Mouse (Mus musculus) neural tube, embryonic 12.5 days (tissue): ENCODE data around the gene Ube2c. TPM values are rescaled to one million over a fixed set of nuclear protein-coding genes. Genes with fewer than 3 reads are reported as not detected.

ENCODE experiments used
- ATAC-seq: fragments of 200-750 bp; cut with Nextera tagmentation; 2 replicates; pipeline ENCODE4 v1.8.0; 2017; ENCODE audit warnings: low read depth, mild to moderate bottlenecking, moderate TSS enrichment, moderate library complexity; ENCODE audit not compliant: low FRiP score
- H3K27ac ChIP-seq: fragments of 300-500 bp; sonication (generic); 2 replicates; pipeline ENCODE4 v1.5.1; 2016
- H3K27me3 ChIP-seq: fragments of 300-500 bp; sonication (generic); replicated peaks from 2 replicates; pipeline ENCODE4 v1.6.1; 2016; ENCODE audit warnings: mild to moderate bottlenecking
- H3K36me3 ChIP-seq: fragments of 300-500 bp; sonication (generic); 2 replicates; pipeline ENCODE4 v1.6.1; 2016; ENCODE audit warnings: mild to moderate bottlenecking
- H3K4me1 ChIP-seq: fragments of 300-500 bp; sonication (generic); 2 replicates; pipeline ENCODE4 v1.6.1; 2016
- H3K4me2 ChIP-seq: fragments of 300-500 bp; sonication (generic); replicated peaks from 2 replicates; pipeline ENCODE4 v1.6.1; 2016; ENCODE audit warnings: mild to moderate bottlenecking
- H3K4me3 ChIP-seq: fragments of 300-500 bp; sonication (generic); 2 replicates; pipeline ENCODE4 v1.5.1; 2016
- H3K9ac ChIP-seq: fragments of 300-500 bp; sonication (generic); 2 replicates; pipeline ENCODE4 v1.6.1; 2016; ENCODE audit warnings: mild to moderate bottlenecking
- H3K9me3 ChIP-seq: fragments of 300-500 bp; sonication (generic); 2 replicates; pipeline ENCODE4 v1.6.1; 2016; ENCODE audit warnings: mild to moderate bottlenecking
- WGBS: fragments of 180-500 bp; shearing (Covaris S2); methylation state at CpG from one replicate; pipeline ENCODE4 v1.1.7; 2016; 5-methylcytosine and 5-hydroxymethylcytosine counted together
- polyA plus RNA-seq: library from polyadenylated mRNA; unstranded; fragments of >200 nt; fragmentation: Nextera tagmentation; extraction: Ambion mirVana; gene quantifications from 2 replicates; pipeline ENCODE4 v1.2.1, GENCODE M21; 2016

The Ube2c gene
- polyA plus RNA-seq, 1 experiment from 2014 or later, result 311 TPM

DNA sequence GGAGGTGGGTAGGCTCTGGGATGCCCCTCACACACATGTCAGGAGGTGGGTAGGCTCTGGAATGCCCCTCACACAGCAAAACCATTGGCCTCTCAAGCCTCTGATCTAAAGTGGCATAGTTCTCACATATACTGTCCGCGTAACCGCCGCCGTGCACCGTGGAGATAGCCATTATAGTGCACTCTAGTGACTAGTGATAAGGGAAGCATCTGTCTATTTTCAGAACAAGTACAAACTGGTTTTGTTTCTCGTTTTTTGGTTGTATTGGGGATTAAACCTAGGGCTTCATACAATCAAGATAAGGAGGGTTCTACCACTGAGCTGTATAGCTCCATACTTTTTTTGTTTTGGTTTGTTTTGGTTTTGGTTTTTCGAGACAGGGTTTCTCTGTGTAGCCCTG lies 46.1 kb downstream of the Ube2c start:
- Histone ChIP-seq H3K9me3 (no peaks in the 10 kb centered on the region), H3K4me1 (no peaks in the 10 kb centered on the region), H3K27me3 (no peaks in the 10 kb centered on the region), H3K4me2 (no peak overlapping the region), H3K4me3 (no peak overlapping the region), H3K36me3 (peaks cover 11% of the 10 kb centered on the region), H3K27ac (no peak overlapping the region), H3K9ac (no peak overlapping the region)
- 90% methylated on average over 8 of the region's 8 CpGs for WGBS
- ATAC-seq, result no peak

DNA sequence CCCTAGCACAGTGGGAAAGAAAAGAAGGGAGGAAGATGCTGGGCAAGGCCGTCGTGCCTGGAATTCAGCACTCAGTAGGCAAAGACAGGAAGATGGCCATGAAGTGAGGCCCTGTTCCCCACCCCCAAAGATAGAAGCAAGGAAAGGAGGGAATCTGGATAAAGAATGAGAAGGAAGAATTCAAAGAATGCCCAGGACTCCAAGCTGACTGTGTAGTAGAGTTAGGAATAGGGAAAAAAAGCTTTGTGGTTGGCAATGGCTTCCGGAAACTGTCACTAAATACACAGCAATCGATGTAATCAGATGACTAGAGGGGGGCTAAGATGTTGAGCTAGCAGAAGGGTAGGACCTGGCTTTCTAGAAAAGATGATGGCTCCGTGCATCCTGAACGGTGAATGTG lies 47.5 kb downstream of the Ube2c start:
- peaks cover 20% of the 10 kb centered on the region for H3K36me3 ChIP-seq
- WGBS, result 85% methylated on average over 6 of the region's 6 CpGs
- H3K9ac ChIP-seq, result no peak overlapping the region
- ATAC-seq, result no peak
- H3K4me2 ChIP-seq, result no peak overlapping the region
- no peaks in the 10 kb centered on the region for H3K9me3 ChIP-seq
- H3K4me1 ChIP-seq, result peaks cover 1% of the 10 kb centered on the region; the same call in 1 of the 2 replicates
- H3K27me3 ChIP-seq, result no peaks in the 10 kb centered on the region
- H3K27ac ChIP-seq, result no peak overlapping the region
- no peak overlapping the region for H3K4me3 ChIP-seq

DNA sequence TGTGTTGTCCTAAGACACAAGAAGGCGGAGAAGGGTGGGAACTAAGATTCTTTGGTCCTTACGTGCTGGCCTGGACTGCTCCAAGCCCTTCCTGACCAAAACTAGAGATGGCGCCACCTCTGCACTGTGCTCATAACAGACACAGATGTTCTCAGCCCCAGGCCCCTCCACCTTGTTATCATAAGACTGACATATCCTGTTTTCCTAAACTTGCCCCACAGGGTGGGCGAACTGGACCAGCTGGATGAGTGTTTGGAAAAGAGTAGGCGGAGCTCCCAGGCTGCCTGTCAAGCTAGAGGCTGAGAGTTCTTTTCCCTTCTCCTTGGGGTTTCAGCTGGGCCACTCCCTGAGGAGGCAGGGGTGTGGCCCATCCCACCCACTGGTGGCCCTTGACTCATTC lies 48.0 kb downstream of the Ube2c start:
- Histone ChIP-seq H3K4me3 (no peak overlapping the region), H3K27ac (no peak overlapping the region), H3K27me3 (no peaks in the 10 kb centered on the region), H3K4me1 (peaks cover 5% of the 10 kb centered on the region; the same call in 1 of the 2 replicates), H3K4me2 (no peak overlapping the region), H3K36me3 (peaks cover 20% of the 10 kb centered on the region), H3K9ac (no peak overlapping the region), H3K9me3 (no peaks in the 10 kb centered on the region)
- 78% methylated on average over 5 of the region's 5 CpGs for WGBS
- ATAC-seq, result no peak

DNA sequence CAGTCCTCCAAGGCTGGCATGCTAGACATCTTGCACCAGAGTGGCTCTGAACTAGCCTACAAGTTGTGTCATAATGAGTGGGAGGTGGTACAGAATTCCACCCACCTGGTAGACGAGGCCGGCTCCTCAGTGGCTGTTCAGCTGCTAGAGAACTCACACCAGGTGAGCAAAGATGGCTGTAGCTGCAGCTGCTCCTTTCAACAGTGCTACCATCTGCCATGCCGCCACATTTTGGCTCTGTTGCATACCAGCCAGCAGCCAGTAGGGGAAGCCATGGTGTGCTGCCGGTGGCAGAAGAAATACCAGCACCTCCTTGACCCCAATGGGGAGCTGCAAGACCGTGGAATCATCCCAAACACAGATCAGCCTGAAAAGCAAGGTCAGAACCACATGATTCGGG lies 51.4 kb downstream of the Ube2c start:
- Histone ChIP-seq H3K27ac (no peak overlapping the region), H3K4me1 (peaks cover 5% of the 10 kb centered on the region; the same call in 1 of the 2 replicates), H3K36me3 (peaks cover 34% of the 10 kb centered on the region), H3K9me3 (no peaks in the 10 kb centered on the region), H3K4me2 (no peak overlapping the region), H3K27me3 (no peaks in the 10 kb centered on the region), H3K9ac (no peak overlapping the region), H3K4me3 (no peak overlapping the region)
- ATAC-seq, result no peak
- 87% methylated on average over 6 of the region's 6 CpGs for WGBS

DNA sequence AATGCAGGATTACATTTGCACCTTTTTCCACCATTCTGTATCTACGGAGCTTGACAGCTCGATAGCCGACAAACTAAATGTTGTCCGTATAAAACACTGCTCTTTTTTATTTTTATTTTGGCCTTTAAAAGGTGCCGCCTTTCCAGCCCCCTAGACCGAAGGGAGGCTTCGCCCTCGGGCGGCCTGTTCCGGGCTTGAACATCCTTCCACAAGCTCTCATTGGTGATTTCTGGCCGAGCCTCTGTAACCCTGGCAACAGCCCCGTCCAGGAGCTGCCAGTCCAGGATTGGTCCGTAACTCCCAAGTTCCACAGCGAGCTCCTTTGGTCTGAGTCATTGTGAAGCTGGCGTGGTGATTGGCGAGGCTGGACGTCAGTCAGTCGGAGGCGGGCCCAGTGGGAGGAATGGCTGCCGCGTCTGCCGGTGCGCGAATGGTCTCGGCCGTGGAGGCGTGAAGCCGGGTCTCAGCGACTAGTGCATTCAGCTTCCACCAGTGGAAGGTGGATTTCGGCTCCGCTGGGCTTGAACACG lies 53.0 kb downstream of the Ube2c start, which contains the start of gene Zswim1:
TSS of gene Zswim1 (plus strand) at position 51 of the 530 bp plus-strand sequence.
- peaks cover 5% of the 10 kb centered on the region; the same call in 1 of the 2 replicates for H3K4me1 ChIP-seq
- H3K4me3 ChIP-seq, result peak within 1 kb of the TSS; percentile 69
- peak; percentile 99 for ATAC-seq
- H3K9me3 ChIP-seq, result no peaks in the 10 kb centered on the region
- H3K36me3 ChIP-seq, result peaks cover 51% of the 10 kb centered on the region
- 2% methylated on average over 32 of the region's 32 CpGs for WGBS
- peak within 1 kb of the TSS; percentile 67 for H3K4me2 ChIP-seq
- H3K9ac ChIP-seq, result peak within 1 kb of the TSS; percentile 68
- peak within 1 kb of the TSS; percentile 68 for H3K27ac ChIP-seq
- no peaks in the 10 kb centered on the region for H3K27me3 ChIP-seq

DNA sequence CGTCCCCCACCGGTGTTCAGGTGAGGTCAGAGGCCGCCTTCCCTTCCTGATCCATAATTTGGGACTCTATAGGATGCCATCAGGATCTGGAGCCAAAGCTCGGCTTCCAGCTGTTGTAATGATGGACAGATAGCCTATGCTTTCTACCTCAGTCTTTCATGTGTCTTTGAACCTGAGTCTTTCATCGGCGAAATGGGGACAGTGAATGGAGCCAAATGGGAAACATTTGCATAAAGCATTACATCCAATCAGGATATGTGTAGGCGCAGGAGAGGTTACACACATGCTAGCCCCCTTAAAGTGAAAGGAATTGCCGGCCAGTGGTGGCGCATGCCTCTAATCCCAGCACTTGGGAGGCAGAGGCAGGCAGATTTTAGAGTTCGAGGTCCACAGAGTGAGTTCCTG lies 53.5 kb downstream of the Ube2c start:
- Histone ChIP-seq H3K9ac (peak overlapping the region; percentile 68), H3K27ac (peak overlapping the region; percentile 68), H3K36me3 (peaks cover 56% of the 10 kb centered on the region), H3K4me2 (peak overlapping the region; percentile 67), H3K9me3 (no peaks in the 10 kb centered on the region), H3K27me3 (no peaks in the 10 kb centered on the region), H3K4me3 (peak overlapping the region; percentile 69), H3K4me1 (peaks cover 5% of the 10 kb centered on the region; the same call in 1 of the 2 replicates)
- peak; percentile 80 for ATAC-seq
- 4% methylated on average over 10 of the region's 10 CpGs for WGBS

DNA sequence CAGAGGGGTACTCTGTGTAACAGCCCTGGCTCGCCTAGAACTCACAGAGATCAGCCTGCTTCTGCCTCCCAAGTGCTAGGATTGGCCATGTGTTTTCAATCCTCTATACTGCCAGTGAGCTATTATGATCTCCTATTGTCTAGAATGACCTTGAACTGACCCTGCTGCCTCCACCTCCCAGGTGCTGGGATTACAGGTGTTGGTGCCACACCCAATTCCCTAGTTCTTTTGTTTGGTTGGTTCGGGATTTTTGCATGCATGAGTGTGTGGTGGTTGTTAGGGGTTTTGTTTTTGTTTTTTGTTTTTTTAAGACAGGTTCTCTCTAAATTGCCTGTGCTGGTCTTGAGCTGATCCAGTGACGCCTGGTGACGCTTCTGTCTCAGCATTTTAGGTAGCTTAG lies 54.3 kb downstream of the Ube2c start:
- Histone ChIP-seq H3K36me3 (peaks cover 62% of the 10 kb centered on the region), H3K4me3 (no peak overlapping the region), H3K4me2 (peak overlapping the region; percentile 67), H3K27ac (no peak overlapping the region), H3K27me3 (no peaks in the 10 kb centered on the region), H3K9me3 (no peaks in the 10 kb centered on the region; the same call in 1 of the 2 replicates), H3K9ac (no peak overlapping the region), H3K4me1 (peaks cover 5% of the 10 kb centered on the region; the same call in 1 of the 2 replicates)
- no peak for ATAC-seq
- 91% methylated on average over 4 of the region's 4 CpGs for WGBS

DNA sequence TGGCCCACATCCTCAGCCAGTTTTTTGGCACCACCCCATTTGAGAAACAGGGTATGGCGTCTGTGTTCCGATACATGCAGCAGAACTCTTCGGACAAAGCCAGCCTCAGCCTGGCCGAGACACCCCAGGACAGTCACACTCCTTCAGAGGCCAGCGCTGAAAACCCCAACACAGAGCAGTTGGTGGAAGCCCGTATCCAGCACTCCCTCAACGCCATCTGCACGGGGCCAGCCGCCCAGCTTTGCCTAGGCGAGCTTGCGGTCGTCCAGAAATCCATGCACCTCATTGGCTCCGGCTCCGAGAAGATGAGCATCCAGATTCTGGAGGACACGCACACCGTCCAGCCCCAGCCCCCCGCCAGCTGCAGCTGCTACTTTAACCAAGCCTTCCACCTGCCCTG lies 55.8 kb downstream of the Ube2c start:
- no peak for ATAC-seq
- Histone ChIP-seq H3K36me3 (peaks cover 54% of the 10 kb centered on the region), H3K9ac (no peak overlapping the region), H3K4me2 (no peak overlapping the region), H3K27me3 (no peaks in the 10 kb centered on the region), H3K4me3 (no peak overlapping the region), H3K27ac (no peak overlapping the region), H3K4me1 (peaks cover 5% of the 10 kb centered on the region; the same call in 1 of the 2 replicates), H3K9me3 (no peaks in the 10 kb centered on the region; the same call in 1 of the 2 replicates)
- WGBS, result 95% methylated on average over 17 of the region's 17 CpGs

DNA sequence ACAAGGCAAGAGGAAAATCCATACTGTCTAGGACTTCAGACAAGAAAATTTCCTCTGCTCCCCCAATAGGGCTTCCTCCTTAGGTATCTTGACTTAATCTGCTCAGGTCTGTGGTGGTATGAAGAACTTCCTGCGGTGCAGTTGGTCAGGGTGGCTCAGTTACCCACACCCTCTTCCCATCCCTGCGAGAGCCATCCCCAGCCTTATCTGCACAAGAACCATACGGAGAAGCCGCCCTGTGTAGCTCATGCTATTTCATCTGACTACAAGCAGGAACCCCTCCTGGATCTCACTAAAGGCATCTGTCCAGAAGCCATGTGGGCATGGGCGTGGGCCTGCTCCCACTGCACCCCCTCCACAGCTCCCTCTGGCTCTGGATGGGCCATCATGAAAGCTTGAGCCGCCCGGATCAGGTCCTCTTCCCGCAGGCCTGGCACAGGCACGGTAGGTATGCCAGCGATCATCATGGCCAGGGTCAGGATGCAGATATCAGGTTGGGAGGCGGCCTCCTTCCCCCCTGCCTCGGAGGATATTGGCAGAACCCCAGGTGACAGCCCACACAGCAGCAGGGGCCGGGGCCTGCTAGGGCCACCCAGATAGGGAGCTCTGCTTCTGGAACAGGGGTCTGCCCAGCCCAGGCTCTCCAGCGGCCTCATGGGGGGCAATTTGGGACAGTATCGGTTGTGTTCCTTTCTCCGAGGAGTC lies 57.6 kb downstream of the Ube2c start:
- H3K9me3 ChIP-seq, result no peaks in the 10 kb centered on the region; the same call in 1 of the 2 replicates
- H3K9ac ChIP-seq, result no peak overlapping the region

More for the DNA sequence above, 57.6 kb downstream of the Ube2c start:
- no peak overlapping the region for H3K4me2 ChIP-seq
- no peak overlapping the region for H3K4me3 ChIP-seq
- peaks cover 43% of the 10 kb centered on the region for H3K36me3 ChIP-seq
- no peak for ATAC-seq
- peaks cover 3% of the 10 kb centered on the region; the same call in 1 of the 2 replicates for H3K4me1 ChIP-seq
- 92% methylated on average over 16 of the region's 16 CpGs for WGBS
- H3K27me3 ChIP-seq, result no peaks in the 10 kb centered on the region
- no peak overlapping the region for H3K27ac ChIP-seq

Other genes starting within 250 kb of the Ube2c start
- 5.1 and 6.5 TPM in 2 replicates for gene Wfdc2, start 207.5 kb upstream of the Ube2c start, polyA plus RNA-seq
- not detected in 2 replicates for gene Spint3, start 196.4 kb upstream of the Ube2c start, polyA plus RNA-seq
- gene Wfdc6a, start 184.5 kb upstream of the Ube2c start, polyA plus RNA-seq, result not detected in 2 replicates
- gene Eppin, start 176.3 kb upstream of the Ube2c start, polyA plus RNA-seq, result not detected in 2 replicates
- gene Wfdc6b, start 156.4 kb upstream of the Ube2c start, polyA plus RNA-seq, result not detected in 2 replicates
- gene Wfdc8, start 156.3 kb upstream of the Ube2c start, polyA plus RNA-seq, result not detected in 2 replicates
- not detected in 2 replicates for gene Wfdc16, start 131.1 kb upstream of the Ube2c start, polyA plus RNA-seq
- 0.48 and 0.51 TPM in 2 replicates for gene Wfdc10, start 113.9 kb upstream of the Ube2c start, polyA plus RNA-seq
- not detected in 2 replicates for gene Wfdc9, start 113.3 kb upstream of the Ube2c start, polyA plus RNA-seq
- not detected in 2 replicates for gene Wfdc11, start 95.8 kb upstream of the Ube2c start, polyA plus RNA-seq
- not detected in 2 replicates for gene Wfdc13, start 84.8 kb upstream of the Ube2c start, polyA plus RNA-seq
- gene Spint4, start 71.4 kb upstream of the Ube2c start, polyA plus RNA-seq, result not detected in 2 replicates
- not detected in 2 replicates for gene Spint5, start 54.6 kb upstream of the Ube2c start, polyA plus RNA-seq
- gene Wfdc3, start 24.0 kb upstream of the Ube2c start, polyA plus RNA-seq, result 0.44 and 0.72 TPM in 2 replicates
- 85.6 and 92.2 TPM in 2 replicates for gene Dnttip1, start 23.9 kb upstream of the Ube2c start, polyA plus RNA-seq
- 26.2 and 36.5 TPM in 2 replicates for gene Tnnc2, start 10.1 kb downstream of the Ube2c start, polyA plus RNA-seq
- 14.2 and 15.6 TPM in 2 replicates for gene Snx21, start 15.9 kb downstream of the Ube2c start, polyA plus RNA-seq
- gene Acot8, start 35.0 kb downstream of the Ube2c start, polyA plus RNA-seq, result 15.9 and 19.6 TPM in 2 replicates
- 11.8 and 14.1 TPM in 2 replicates for gene Zswim3, start 35.2 kb downstream of the Ube2c start, polyA plus RNA-seq
- 22.8 and 23.7 TPM in 2 replicates for gene Zswim1, start 52.8 kb downstream of the Ube2c start, polyA plus RNA-seq
- gene Spata25, start 58.6 kb downstream of the Ube2c start, polyA plus RNA-seq, result not detected in 2 replicates
- gene Ctsa, start 63.0 kb downstream of the Ube2c start, polyA plus RNA-seq, result 105 and 114 TPM in 2 replicates
- 4.5 and 5.6 TPM in 2 replicates for gene Neurl2, start 63.6 kb downstream of the Ube2c start, polyA plus RNA-seq
- 87.9 and 93.1 TPM in 2 replicates for gene Pltp, start 87.8 kb downstream of the Ube2c start, polyA plus RNA-seq
- gene Pcif1, start 109.4 kb downstream of the Ube2c start, polyA plus RNA-seq, result 83.4 and 86.4 TPM in 2 replicates
- gene Zfp335, start 141.9 kb downstream of the Ube2c start, polyA plus RNA-seq, result 14.5 and 17.2 TPM in 2 replicates
- 5.0 TPM in 2 replicates for gene Mmp9, start 170.9 kb downstream of the Ube2c start, polyA plus RNA-seq
- gene Slc12a5, start 190.9 kb downstream of the Ube2c start, polyA plus RNA-seq, result 12.7 and 13.9 TPM in 2 replicates